Mouse (Mus musculus): ENCODE measurements around the gene Zfp541.
A peak's percentile ranks its signal among the peaks of the same experiment; 100 is the strongest.

Zfp541 gene

DNA sequence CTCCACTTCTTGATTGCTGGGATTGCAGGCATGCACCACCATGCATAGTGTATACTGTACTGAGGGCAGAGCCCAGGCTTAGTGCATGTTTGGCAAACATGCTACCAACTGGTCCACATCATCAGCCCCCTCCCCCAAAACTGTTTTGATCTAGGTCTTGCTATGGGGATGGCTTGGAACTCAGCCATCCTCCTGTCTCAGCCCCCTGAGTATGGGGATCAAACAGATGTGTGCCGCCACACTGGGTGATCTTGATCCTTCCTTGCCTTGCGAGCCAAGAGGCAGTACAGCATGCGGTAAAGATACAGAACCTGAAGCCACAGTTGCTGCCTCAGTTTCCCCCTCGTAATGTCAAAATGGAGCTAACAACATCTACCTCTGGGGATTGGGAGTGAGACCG, 67.3 kb downstream of the Zfp541 start:
- no peak for DNase-seq (ENCODE audit: low spot score in 2 of 2)

DNA sequence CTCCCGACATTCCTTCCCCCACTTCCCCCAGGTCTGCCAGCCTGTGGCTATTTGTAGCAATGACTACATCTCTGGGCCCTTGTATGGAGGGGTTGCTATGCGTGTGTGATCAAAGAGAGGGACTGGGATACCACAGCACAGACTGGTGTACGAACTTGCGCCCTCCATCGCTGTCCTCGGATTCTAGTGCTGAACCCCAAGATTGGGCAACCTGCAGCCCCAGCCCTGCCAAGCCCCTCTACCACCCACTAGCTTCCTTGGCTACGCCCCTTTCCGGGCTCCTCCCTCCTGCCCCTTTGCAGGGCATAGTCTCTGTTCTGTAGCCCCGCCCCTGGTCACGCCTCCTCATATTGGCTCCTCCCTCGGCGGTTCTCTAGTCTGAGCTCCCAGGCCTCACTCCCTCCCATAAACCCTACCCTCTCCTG, 67.8 kb downstream of the Zfp541 start, which contains the start of gene Slc8a2:
Slc8a2 (plus strand) TSS at position 406 of the 425 bp plus-strand sequence.
- DNase-seq (ENCODE audit: low spot score in 2 of 2) = peak; percentile 71 to 81

DNA sequence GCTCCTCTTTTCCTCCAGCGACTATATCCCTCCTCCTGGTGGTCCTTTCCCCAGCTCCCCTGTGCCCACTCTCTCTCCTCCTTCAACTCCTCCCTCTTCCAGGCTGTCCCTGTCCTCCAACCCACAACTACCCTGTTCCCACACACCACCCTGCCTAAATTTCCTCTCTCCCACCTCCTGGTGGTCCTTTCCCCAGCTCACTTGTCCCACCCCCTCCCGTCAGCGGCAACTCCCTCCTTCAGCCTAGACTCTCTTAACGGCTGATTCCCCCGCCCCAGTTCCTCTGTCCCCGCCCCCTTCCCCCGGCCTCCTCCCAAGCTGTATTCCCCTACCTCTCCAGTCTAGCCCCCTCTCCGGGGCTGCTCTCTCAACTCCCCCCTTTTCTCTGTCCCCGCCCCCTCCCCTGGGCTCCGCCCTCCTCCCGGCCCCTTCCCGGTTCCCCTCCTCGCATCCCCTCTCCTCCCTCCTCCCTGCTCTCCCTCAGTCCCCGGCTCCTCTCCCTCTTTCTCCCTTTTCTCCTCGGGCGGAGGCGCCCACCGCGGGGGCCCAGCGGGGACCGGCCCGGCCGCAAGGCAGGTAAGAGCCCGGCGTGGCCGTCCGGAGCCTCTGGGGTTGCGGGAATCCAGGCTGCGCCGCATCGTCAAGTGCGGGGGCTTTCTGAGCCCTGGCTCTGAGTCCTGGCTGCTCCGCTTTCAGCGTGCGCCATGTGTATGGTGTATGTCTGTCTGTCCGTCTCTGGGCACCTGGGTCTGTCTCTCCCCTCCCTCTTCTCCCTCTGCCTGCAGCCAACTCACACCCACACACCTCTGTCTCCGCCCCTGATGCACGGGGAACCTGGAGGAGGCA, 68.5 kb downstream of the Zfp541 start:
- DNase-seq (ENCODE audit: low spot score in 2 of 2) = no peak

DNA sequence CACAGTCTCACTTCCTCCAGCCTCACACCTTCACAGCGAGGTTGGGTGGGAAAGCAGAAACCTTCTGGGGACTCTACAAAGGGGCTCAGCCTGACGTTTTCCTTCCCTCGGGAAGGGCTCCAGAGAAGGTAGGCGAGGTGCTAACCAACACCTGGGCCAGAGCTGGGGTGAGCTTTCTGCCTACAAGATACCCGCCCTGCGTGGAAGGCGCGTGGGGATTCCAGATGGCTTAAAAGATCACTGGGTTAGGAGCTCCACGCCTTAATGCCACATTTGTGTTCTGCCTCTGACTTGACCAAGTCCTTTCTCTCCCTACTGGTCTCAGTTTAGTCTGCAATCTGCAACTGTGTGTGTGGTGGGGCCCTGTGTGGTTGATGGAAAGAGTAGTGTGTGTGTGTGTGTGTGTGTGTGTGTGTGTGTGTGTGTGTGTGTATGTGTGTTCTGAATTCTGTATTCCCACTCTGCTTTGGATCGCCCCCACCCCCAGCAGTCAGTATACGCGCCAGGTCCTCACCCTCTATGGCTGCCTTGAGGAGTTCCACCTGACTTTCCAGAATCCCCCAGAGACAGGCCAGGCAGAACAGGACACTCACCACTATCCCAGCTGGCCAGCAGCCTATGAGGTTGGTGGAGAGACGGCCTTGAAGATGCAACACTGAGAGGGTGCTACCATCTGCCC, 69.5 kb downstream of the Zfp541 start:
- no peak for DNase-seq (ENCODE audit: low spot score in 2 of 2)

DNA sequence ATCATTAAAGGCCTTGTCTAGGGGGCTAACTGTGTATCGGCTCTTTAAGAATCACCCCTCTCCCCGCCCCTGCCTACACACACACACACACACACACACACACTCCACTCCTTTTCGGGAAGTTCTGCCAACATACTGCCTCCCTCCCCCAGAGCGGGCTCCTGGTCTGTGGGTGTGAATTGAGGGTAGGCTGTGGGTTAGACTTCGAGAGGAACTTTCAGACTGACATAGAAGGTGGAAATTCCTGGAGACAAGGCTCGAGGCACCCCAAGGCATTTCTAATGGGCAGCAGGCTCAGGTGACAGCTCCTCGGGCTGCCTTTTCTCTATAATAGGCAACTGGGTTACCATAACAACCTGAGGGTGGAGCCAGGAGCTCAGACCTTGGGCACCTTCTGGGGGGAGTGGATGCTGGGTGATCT, 70.6 kb downstream of the Zfp541 start:
- no peak for DNase-seq (ENCODE audit: low spot score in 2 of 2)

DNA sequence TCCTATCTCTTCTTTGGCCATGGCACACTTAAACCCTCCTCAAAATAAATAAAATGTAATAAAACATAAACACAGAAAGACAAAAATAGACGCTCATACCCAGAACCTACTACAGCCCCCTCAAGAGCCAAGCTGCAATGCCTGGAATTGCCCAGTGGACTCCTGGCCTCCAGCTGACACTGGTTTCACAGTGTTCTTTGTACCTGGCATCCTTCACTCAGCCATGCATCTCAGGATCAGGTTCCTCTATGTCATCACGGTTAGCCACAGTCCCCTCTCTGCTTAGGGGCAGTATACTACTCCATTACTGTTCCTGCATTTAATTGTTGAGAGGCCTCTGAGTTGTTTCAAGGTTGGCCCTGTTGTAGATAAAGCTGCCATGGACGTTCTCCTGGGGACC, 71.3 kb downstream of the Zfp541 start:
- DNase-seq (ENCODE audit: low spot score in 2 of 2) = no peak

DNA sequence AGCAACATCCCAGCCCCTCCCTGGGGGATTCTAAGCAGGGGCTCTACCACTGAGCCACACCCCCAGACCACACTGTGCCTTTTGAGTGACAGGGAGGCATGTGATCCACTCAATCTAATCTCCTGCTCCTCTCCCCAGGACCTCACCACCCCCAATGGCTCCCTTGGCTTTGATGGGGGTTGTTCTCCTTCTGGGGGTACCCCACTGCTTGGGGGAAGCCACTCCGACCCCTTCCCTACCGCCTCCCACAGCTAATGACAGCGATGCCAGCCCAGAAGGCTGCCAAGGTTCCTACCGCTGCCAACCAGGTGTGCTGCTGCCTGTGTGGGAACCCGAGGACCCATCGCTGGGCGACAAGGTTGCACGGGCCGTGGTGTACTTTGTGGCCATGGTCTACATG, 72.1 kb downstream of the Zfp541 start:
- DNase-seq (ENCODE audit: low spot score in 2 of 2) = no peak

DNA sequence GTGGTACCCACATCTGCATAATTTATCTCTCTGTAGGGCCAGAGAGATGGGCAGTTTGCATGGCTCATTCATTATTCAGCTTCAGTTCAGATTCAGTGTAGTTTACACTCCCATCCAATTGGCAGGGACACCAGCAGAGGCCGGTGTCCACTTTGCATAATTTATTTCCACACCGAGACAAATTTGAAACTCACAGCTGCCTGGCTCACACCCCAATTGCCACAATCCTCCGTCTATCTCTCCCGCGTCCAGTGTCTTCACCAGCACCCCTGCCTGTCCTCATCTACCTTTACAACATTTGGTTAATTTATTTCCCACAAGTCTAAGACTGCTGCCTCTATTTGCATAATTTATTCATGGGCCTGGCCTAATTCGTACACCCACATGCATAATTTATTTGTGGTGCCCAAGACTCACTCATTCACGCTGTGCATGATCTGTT, 73.4 kb downstream of the Zfp541 start:
- DNase-seq (ENCODE audit: low spot score in 2 of 2) = no peak

All from urinary bladder, postnatal 4 days (tissue).